Mouse (Mus musculus) hindbrain, embryonic 10.5 days (tissue): ENCODE results near the gene Wdr74. TPM values are rescaled to one million over a fixed set of nuclear protein-coding genes. Genes with fewer than 3 reads are reported as not detected.

Experiments
- DNase-seq: peaks from one replicate; pipeline ENCODE4 v3.0.0-alpha.2; 2017; ENCODE audit warnings: low spot score
- H3K27ac ChIP-seq: fragments of 300-500 bp; sonication (generic); 2 replicates; pipeline ENCODE4 v1.5.1; 2016; ENCODE audit warnings: mild to moderate bottlenecking, moderate library complexity
- H3K27me3 ChIP-seq: fragments of 300-500 bp; sonication (generic); 2 replicates; pipeline ENCODE4 v1.6.1; 2016; ENCODE audit warnings: mild to moderate bottlenecking; ENCODE audit not compliant: poor library complexity, insufficient read depth, severe bottlenecking
- H3K36me3 ChIP-seq: fragments of 300-500 bp; sonication (generic); 2 replicates; pipeline ENCODE4 v1.6.1; 2016; ENCODE audit warnings: mild to moderate bottlenecking, moderate library complexity
- H3K4me1 ChIP-seq: fragments of 300-500 bp; sonication (generic); replicated peaks from 2 replicates; pipeline ENCODE4 v1.6.1; 2016; ENCODE audit warnings: mild to moderate bottlenecking
- H3K4me3 ChIP-seq: fragments of 300-500 bp; sonication (generic); 2 replicates; pipeline ENCODE4 v1.5.1; 2016; ENCODE audit warnings: mild to moderate bottlenecking, moderate library complexity
- H3K9me3 ChIP-seq: fragments of 300-500 bp; sonication (generic); 2 replicates; pipeline ENCODE4 v1.6.1; 2016; ENCODE audit warnings: mild to moderate bottlenecking, moderate library complexity
- WGBS: fragments of 180-500 bp; shearing (Covaris S2); methylation state at CpG from one replicate; pipeline ENCODE4 v1.1.7; 2016; 5-methylcytosine and 5-hydroxymethylcytosine counted together
- polyA plus RNA-seq: library from polyadenylated mRNA; unstranded; fragments of >200 nt; fragmentation: Nextera tagmentation; extraction: Ambion mirVana; gene quantifications from 2 replicates; pipeline ENCODE4 v1.2.1, GENCODE M21; 2016

The Wdr74 gene
- polyA plus RNA-seq, 1 experiment from 2014 or later = 112 TPM

DNA sequence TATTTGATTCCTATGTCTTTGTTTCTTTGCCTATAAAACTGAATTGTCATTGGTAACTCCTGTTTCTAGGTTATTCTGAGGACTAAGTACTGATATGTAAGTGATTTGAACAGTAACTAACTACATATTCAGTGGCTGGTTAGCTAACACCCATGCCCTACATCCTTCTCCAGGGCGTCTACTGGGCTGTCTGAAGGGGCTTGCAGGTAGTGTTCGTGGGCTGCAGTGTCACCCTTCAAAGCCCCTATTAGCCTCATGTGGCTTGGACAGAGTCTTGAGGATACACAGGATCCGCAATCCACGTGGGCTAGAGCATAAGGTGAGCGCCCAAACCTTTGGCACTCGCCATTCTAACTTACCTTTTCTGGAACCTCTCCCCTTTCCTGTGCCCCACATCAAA, 4.0 kb downstream of the Wdr74 start:
- Histone ChIP-seq H3K9me3 (no peaks in the 10 kb centered on the region), H3K27ac (no peak overlapping the region), H3K4me1 (peaks cover 33% of the 10 kb centered on the region), H3K27me3 (no peaks in the 10 kb centered on the region), H3K4me3 (no peak overlapping the region), H3K36me3 (peaks cover 56% of the 10 kb centered on the region)
- no peak for DNase-seq
- 92% methylated on average over 6 of the region's 6 CpGs for WGBS

DNA sequence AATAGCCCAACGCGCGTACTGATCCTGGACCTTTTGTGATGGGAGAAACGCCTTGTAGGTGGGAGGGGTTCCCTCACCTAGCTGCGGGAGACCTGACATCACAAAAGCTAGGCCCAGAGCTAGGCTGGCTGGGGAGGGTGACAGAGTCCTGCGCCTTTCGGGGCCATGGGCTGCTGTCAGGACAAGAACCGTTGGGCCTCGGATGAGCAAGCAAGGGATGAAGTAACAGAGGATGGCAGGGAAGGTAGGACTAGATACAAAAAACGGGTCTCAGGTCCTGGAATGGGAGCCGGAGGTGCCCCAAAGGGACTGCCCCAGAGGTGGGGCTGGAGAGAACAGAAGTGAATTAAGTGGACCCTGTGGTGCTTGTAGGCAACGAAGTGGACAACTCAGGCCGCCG, 5.0 kb downstream of the Wdr74 start, which contains the start of gene 1700092M07Rik:
TSS of gene 1700092M07Rik (plus strand) at position 116 of the 400 bp plus-strand sequence.
- peaks cover 29% of the 10 kb centered on the region for H3K4me1 ChIP-seq
- H3K36me3 ChIP-seq = peaks cover 66% of the 10 kb centered on the region
- H3K9me3 ChIP-seq = no peaks in the 10 kb centered on the region
- no peaks in the 10 kb centered on the region for H3K27me3 ChIP-seq
- peak within 1 kb of the TSS; percentile 94 for H3K27ac ChIP-seq
- 69% methylated on average over 14 of the region's 14 CpGs for WGBS
- DNase-seq = no peak
- H3K4me3 ChIP-seq = peak within 1 kb of the TSS; percentile 88

DNA sequence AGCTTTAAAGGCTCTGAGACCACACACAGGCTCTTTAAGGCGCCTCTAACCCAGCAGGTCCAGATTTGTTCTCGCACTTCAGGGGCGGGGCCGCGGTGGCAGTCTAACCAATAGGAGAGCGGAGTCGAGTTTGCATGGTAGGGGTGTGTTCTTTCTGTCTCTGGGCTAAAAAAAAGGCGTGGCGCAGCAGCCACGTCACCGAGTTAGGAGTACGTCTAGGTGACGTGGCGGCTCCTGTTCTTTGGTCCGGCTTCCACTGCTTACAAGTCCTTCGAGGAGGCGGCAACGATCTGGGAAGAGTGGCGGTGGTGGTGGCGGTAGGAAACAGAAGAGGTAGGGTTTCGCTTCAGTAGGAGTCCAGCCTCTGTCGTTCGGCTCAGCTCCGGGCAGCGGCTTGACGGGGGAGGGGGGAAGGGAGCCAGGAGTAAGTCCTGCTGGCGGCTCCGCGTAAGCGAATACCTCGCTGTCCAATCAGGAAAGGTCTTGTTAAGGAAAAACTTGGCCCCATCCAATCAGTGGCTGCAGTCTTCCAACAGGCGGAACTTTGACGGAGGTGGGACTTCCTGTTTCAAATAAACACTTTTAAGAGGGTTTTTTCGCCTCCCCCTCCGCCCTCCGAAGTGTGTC, 5.7 kb downstream of the Wdr74 start, which contains the start of gene Stx5a:
TSS of gene Stx5a (plus strand) at position 171 of the 627 bp plus-strand sequence.
- DNase-seq = peak; percentile 96
- H3K27ac ChIP-seq = peak within 1 kb of the TSS; percentile 94
- H3K4me1 ChIP-seq = peaks cover 27% of the 10 kb centered on the region
- no peaks in the 10 kb centered on the region for H3K9me3 ChIP-seq
- H3K4me3 ChIP-seq = peak within 1 kb of the TSS; percentile 88
- under 1% methylated on average over 36 of the region's 36 CpGs for WGBS
- H3K36me3 ChIP-seq = peaks cover 73% of the 10 kb centered on the region
- H3K27me3 ChIP-seq = no peaks in the 10 kb centered on the region

DNA sequence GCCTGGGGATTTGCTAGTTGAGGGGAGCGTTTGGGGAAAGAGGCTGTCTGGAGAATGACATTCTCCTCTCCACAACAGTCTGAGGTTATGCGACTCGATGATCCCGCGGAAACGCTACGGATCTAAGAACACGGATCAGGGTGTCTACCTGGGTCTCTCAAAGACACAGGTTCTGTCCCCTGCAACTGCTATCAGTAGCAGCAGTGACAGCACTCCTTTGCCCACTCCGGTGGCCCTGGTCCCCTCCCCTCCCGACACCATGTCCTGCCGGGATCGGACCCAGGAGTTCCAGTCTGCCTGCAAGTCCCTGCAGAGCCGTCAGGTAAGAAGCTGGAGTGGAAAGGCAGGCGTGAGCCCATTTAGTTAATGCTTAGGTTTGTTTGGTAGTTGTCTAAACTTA, 6.5 kb downstream of the Wdr74 start:
- Histone ChIP-seq H3K9me3 (no peaks in the 10 kb centered on the region), H3K4me3 (peak overlapping the region; percentile 88), H3K36me3 (peaks cover 81% of the 10 kb centered on the region), H3K27me3 (no peaks in the 10 kb centered on the region), H3K27ac (peak overlapping the region; percentile 94), H3K4me1 (peaks cover 20% of the 10 kb centered on the region)
- WGBS = 22% methylated on average over 14 of the region's 14 CpGs
- DNase-seq = no peak

DNA sequence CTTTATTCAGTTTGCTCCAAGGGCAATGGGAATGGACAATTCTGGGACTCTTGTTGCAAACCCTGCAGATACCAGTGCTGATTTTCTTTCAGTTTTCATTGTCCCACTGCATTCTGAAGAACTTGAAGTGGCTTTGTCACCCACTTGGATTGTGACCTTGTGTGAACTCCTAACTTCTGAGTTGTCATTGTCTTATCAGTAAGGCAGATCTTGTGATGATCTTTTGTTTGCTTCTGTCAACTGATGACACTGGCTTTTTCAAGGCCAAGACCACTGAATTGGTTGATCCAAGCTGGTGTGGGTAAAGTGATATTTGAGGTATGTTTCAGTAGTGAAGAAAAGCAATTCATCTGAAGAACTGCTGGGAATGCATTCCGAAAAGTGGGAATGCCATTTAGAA, 9.8 kb downstream of the Wdr74 start:
- Histone ChIP-seq H3K27ac (no peak overlapping the region), H3K4me1 (peaks cover 19% of the 10 kb centered on the region), H3K9me3 (no peaks in the 10 kb centered on the region), H3K36me3 (peaks cover 83% of the 10 kb centered on the region), H3K27me3 (no peaks in the 10 kb centered on the region), H3K4me3 (no peak overlapping the region)
- 100% methylated on average over 1 of the region's 1 CpGs for WGBS
- no peak for DNase-seq

- Histone ChIP-seq H3K9me3 (no peaks in the 10 kb centered on the region), H3K27ac (no peak overlapping the region), H3K36me3 (peaks cover 97% of the 10 kb centered on the region), H3K4me3 (no peak overlapping the region), H3K27me3 (no peaks in the 10 kb centered on the region), H3K4me1 (peaks cover 5% of the 10 kb centered on the region)
- DNase-seq = no peak
- 64% methylated on average over 2 of the region's 2 CpGs for WGBS
These were observed 11.7 kb downstream of the Wdr74 start for GRCm38 (mm10) chr19:8747368-8747767.

DNA sequence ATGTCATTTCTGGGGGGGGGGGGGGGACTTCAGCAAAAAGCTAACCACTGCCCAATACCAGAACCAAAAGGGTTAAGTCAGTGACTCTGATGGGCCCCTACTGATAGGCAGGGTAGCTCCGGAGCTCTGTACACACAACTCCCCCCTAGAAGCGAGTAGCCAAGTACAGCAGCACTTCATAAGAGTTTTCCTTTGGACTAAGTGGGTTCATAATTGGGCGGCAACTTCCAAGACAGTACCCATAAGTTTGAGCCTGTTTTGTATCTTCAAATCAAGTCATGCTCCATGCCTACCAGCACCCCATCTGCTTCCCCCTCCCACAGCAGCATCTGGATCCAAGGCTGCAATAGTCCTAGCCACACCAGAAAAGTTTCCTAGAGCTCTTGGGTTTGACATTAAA, 20.0 kb downstream of the Wdr74 start:
- Histone ChIP-seq H3K27me3 (no peaks in the 10 kb centered on the region), H3K4me1 (peaks cover 35% of the 10 kb centered on the region), H3K9me3 (no peaks in the 10 kb centered on the region), H3K4me3 (0 out of 2 replicates have a peak overlapping the region, but pooled peaks have one; percentile 99), H3K36me3 (peaks cover 52% of the 10 kb centered on the region), H3K27ac (no peak overlapping the region)
- DNase-seq = no peak
- WGBS = 86% methylated on average over 3 of the region's 3 CpGs

DNA sequence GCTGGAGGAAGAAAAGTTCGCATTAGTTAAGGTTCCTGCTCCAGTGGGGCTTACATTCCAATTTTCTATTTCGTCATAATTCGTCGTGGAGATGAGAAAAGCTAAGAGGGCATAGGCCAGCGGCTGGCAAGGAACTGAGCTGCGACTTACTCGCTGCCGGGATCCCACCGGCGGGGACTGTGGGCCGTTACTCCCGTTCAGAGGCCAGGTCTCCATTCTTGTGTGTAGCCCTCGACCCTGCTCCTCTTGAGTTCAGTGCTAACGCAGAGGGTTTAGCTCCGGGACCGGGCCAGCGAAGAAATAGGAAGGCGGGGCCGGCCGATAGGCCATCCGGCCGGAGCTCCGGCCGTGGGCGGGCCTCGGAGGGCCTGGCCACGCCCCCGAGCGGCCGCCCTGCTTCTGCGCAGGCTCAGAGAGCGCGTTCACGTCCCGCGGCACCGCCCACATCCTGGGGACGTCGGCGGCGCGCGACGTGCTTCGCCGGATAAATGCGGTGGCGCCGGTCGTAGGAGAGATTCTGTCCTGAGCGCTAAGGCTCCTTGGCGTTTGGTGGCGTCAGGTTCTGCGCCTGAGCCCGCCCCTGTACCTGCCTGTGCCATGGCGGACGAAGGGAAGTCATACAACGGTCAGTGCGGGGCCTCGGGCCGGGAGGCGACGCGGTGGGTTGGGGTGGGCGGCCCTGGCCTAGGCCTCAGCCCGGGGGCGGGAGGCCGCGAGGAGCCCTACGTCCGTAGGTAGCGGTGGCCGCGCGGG, 21.2 kb downstream of the Wdr74 start, which contains the start of gene Nxf1:
TSS of gene Nxf1 (plus strand) at position 439 of the 753 bp plus-strand sequence.
- under 1% methylated on average over 75 of the region's 75 CpGs for WGBS
- H3K36me3 ChIP-seq = peaks cover 46% of the 10 kb centered on the region
- H3K27me3 ChIP-seq = no peaks in the 10 kb centered on the region
- no peaks in the 10 kb centered on the region for H3K9me3 ChIP-seq
- DNase-seq = peak; percentile 93
- H3K27ac ChIP-seq = peak within 1 kb of the TSS; percentile 96
- H3K4me1 ChIP-seq = peaks cover 35% of the 10 kb centered on the region
- peak within 1 kb of the TSS; percentile 99 for H3K4me3 ChIP-seq

- no peaks in the 10 kb centered on the region for H3K27me3 ChIP-seq
- H3K9me3 ChIP-seq = no peaks in the 10 kb centered on the region
- H3K4me1 ChIP-seq = peaks cover 35% of the 10 kb centered on the region
- peak overlapping the region; percentile 96 for H3K27ac ChIP-seq
- peak overlapping the region; percentile 99 for H3K4me3 ChIP-seq
- H3K36me3 ChIP-seq = peaks cover 46% of the 10 kb centered on the region
- WGBS = 11% methylated on average over 14 of the region's 14 CpGs
- no peak for DNase-seq
These were observed 21.9 kb downstream of the Wdr74 start for GRCm38 (mm10) chr19:8757471-8757998.

GRCm38 (mm10) chr19:8758899-8759298, 23.3 kb downstream of the Wdr74 start:
- WGBS = 93% methylated on average over 2 of the region's 2 CpGs
- Histone ChIP-seq H3K9me3 (no peaks in the 10 kb centered on the region), H3K36me3 (peaks cover 46% of the 10 kb centered on the region), H3K27ac (no peak overlapping the region), H3K4me3 (0 out of 2 replicates have a peak overlapping the region, but pooled peaks have one; percentile 99), H3K27me3 (no peaks in the 10 kb centered on the region), H3K4me1 (peaks cover 35% of the 10 kb centered on the region)
- no peak for DNase-seq

GRCm38 (mm10) chr19:8760757-8761156, 25.1 kb downstream of the Wdr74 start:
- peaks cover 10% of the 10 kb centered on the region for H3K9me3 ChIP-seq
- H3K27me3 ChIP-seq = no peaks in the 10 kb centered on the region
- 87% methylated on average over 2 of the region's 2 CpGs for WGBS
- no peak overlapping the region for H3K27ac ChIP-seq
- H3K4me3 ChIP-seq = no peak overlapping the region
- peaks cover 30% of the 10 kb centered on the region for H3K4me1 ChIP-seq
- DNase-seq = no peak
- peaks cover 47% of the 10 kb centered on the region for H3K36me3 ChIP-seq

GRCm38 (mm10) chr19:8763276-8763675, 27.6 kb downstream of the Wdr74 start:
- 92% methylated on average over 4 of the region's 4 CpGs for WGBS
- H3K9me3 ChIP-seq = peaks cover 11% of the 10 kb centered on the region
- H3K27ac ChIP-seq = no peak overlapping the region
- H3K4me3 ChIP-seq = no peak overlapping the region
- no peak for DNase-seq
- peaks cover 7% of the 10 kb centered on the region for H3K4me1 ChIP-seq
- H3K27me3 ChIP-seq = no peaks in the 10 kb centered on the region
- H3K36me3 ChIP-seq = peaks cover 69% of the 10 kb centered on the region

DNA sequence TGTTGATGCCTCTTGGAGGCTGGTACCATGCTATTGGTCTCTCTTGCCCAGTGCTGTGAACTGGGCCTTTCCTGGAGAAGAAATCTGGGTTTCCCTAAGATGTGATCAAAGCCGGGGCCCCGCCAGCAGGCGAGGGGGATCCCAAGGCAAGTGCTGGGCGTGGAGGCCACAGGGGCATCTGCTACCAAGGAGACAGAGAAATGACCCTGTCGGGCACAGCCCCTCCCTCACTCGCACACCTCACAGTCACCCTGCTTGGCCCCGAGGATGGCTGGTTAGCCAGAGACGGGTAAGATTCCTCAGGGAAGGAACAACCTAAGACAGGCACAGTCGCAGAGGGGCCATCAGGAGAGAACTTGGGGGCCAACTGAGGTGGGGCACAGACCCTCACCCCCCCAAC, 29.9 kb downstream of the Wdr74 start:
- WGBS = 96% methylated on average over 9 of the region's 9 CpGs
- DNase-seq = no peak
- Histone ChIP-seq H3K9me3 (peaks cover 11% of the 10 kb centered on the region), H3K4me1 (peaks cover 5% of the 10 kb centered on the region), H3K27me3 (no peaks in the 10 kb centered on the region), H3K36me3 (peaks cover 92% of the 10 kb centered on the region), H3K27ac (no peak overlapping the region), H3K4me3 (no peak overlapping the region)
